In genomic region chr4:125328806-125329205, GRCm38 (mm10) we compare ENCODE assay signal across 14 mouse cellular contexts.
A peak's percentile ranks its signal among the peaks of the same experiment; 100 is the strongest.
DNase-seq lines count a peak whose midpoint lies in the region; ATAC-seq and TF ChIP-seq lines count a peak whose summit lies in the region.
"Had no signal": no experiment of that assay in that cellular context is flagged by ENCODE, and none has a peak within 500 bp of the region (broad histone marks: within the 10 kb centered on the region; RNA-seq: fewer than 3 reads in every experiment).

No protein-coding gene starts in this region.

- TF ChIP-seq CTCF in liver, postnatal 0 days (IDR thresholded peaks at IDR 0.05; ENCODE audit: low read depth), result no peak

- H3K4me3 ChIP-seq in liver, postnatal 0 days (ENCODE audit: low read depth, low read length), result no peak overlapping the region
- H3K4me3 ChIP-seq in neural tube, embryonic 11.5 days (ENCODE audit: low read depth, low read length), result no peak overlapping the region
- H3K4me3 ChIP-seq: erythroblast, embryonic 14.5 days; layer of hippocampus, adult 2 months; limb, embryonic 13.5 days; neural tube, embryonic 12.5 days had no signal

- no peaks in the 10 kb centered on the region for H3K27me3 ChIP-seq in liver, postnatal 0 days (ENCODE audit: insufficient read depth, low read length)
- no peaks in the 10 kb centered on the region for H3K27me3 ChIP-seq in neural tube, embryonic 11.5 days (ENCODE audit: control insufficient read depth, insufficient read depth, low read length)
- H3K27me3 ChIP-seq: limb, embryonic 13.5 days; neural tube, embryonic 12.5 days had no signal

- no peak for TF ChIP-seq EP300 in liver, postnatal 0 days (IDR thresholded peaks at IDR 0.05; ENCODE audit: low read depth)

- peak; percentile 57 for DNase-seq in adrenal gland, postnatal 10 days
- DNase-seq in adrenal gland, adult 2 months, result no peak
- DNase-seq in liver, result peak; percentile 14
- no peak for DNase-seq in liver, postnatal 0 days
- peak; percentile 66 for DNase-seq in embryo, embryonic 10 days (ENCODE audit: low spot score)
- DNase-seq in neural tube, embryonic 11.5 days (ENCODE audit: low spot score), result peak; percentile 32
- DNase-seq in spleen, postnatal 10 days (ENCODE audit: low spot score in 2 of 2), result no peak
- DNase-seq: cerebellum, adult 2 months; thymus, adult 2 months had no signal

- 17% methylated on average over 3 of the region's 3 CpGs for WGBS in liver, postnatal 0 days (ENCODE audit: insufficient replicate concordance)
- 26% methylated on average over 3 of the region's 3 CpGs for WGBS in neural tube, embryonic 11.5 days

- no peaks in the 10 kb centered on the region for H3K4me1 ChIP-seq in liver, postnatal 0 days (ENCODE audit: insufficient read depth)
- no peaks in the 10 kb centered on the region for H3K4me1 ChIP-seq in neural tube, embryonic 11.5 days (ENCODE audit: control insufficient read depth, insufficient read depth, low read length)
- H3K4me1 ChIP-seq: limb, embryonic 13.5 days; neural tube, embryonic 12.5 days had no signal

- H3K4me2 ChIP-seq in liver, postnatal 0 days (ENCODE audit: low read depth, low read length), result no peak overlapping the region
- H3K4me2 ChIP-seq in neural tube, embryonic 11.5 days (ENCODE audit: low read depth), result no peak overlapping the region
- H3K4me2 ChIP-seq: limb, embryonic 13.5 days; neural tube, embryonic 12.5 days had no signal

- ATAC-seq in liver, postnatal 0 days, result no peak
- no peak for ATAC-seq in neural tube, embryonic 11.5 days (ENCODE audit: insufficient read depth, low FRiP score, low TSS enrichment)
- no peak for ATAC-seq in inflammation-experienced regulatory T-cells, adult 6 months

- no peak overlapping the region for H3K27ac ChIP-seq in liver, postnatal 0 days (ENCODE audit: low read depth)
- no peak overlapping the region for H3K27ac ChIP-seq in neural tube, embryonic 11.5 days (ENCODE audit: low read depth, low read length)
- H3K27ac ChIP-seq: layer of hippocampus, adult 2 months; limb, embryonic 13.5 days; neural tube, embryonic 12.5 days had no signal

- H3K36me3 ChIP-seq in liver, postnatal 0 days (replicated peaks; ENCODE audit: insufficient read depth, low read length), result no peaks in the 10 kb centered on the region
- no peaks in the 10 kb centered on the region for H3K36me3 ChIP-seq in neural tube, embryonic 11.5 days (ENCODE audit: control insufficient read depth, insufficient read depth, low read length)
- H3K36me3 ChIP-seq: limb, embryonic 13.5 days; neural tube, embryonic 12.5 days had no signal

- no peak overlapping the region for H3K9ac ChIP-seq in liver, postnatal 0 days (replicated peaks)
- no peak overlapping the region for H3K9ac ChIP-seq in neural tube, embryonic 11.5 days (ENCODE audit: low read length)
- H3K9ac ChIP-seq: limb, embryonic 13.5 days; neural tube, embryonic 12.5 days had no signal

- H3K9me3 ChIP-seq in liver, postnatal 0 days (ENCODE audit: low read length), result no peaks in the 10 kb centered on the region
- H3K9me3 ChIP-seq in neural tube, embryonic 11.5 days (ENCODE audit: control insufficient read depth, low read length), result no peaks in the 10 kb centered on the region
- H3K9me3 ChIP-seq: limb, embryonic 13.5 days; neural tube, embryonic 12.5 days had no signal

Comparison
In these comparisons a context has a peak if more than half of its experiments do, and no peak if none do; other contexts are left out.
1. DNase-seq: peak in adrenal gland, postnatal 10 days (single experiment), liver (single experiment), embryo, embryonic 10 days (single experiment) and neural tube, embryonic 11.5 days (single experiment); none in adrenal gland, adult 2 months (single experiment), liver, postnatal 0 days (single experiment) and spleen, postnatal 10 days (0 of 2).